Mouse (Mus musculus) small intestine, adult 2 months (tissue): ENCODE measurements around the gene Glycam1.

Experiments
- CTCF ChIP-seq: fragments of 200-500 bp; IDR thresholded peaks from 2 replicates; pipeline ENCODE4 v1.5.1; 2012; ENCODE audit warnings: low read depth, mild to moderate bottlenecking, control low read depth, inconsistent platforms, low read length, moderate library complexity, mixed read lengths; ENCODE audit not compliant: insufficient replicate concordance, insufficient read length; ENCODE audit errors: extremely low read depth
- POLR2A ChIP-seq: fragments of 200-500 bp; IDR thresholded peaks from 2 replicates; pipeline ENCODE4 v1.6.1; 2012; ENCODE audit warnings: low read depth, mild to moderate bottlenecking, control low read depth, inconsistent platforms, low read length, moderate library complexity

- no peak for TF ChIP-seq CTCF
- TF ChIP-seq POLR2A: no peak
These were observed 29.9 kb downstream of the Glycam1 start for GRCm38 (mm10) chr15:103535030-103535429.
